Comparison of ENCODE assay signal across 8 mouse cellular contexts in genomic region chr10:13968234-13968555, GRCm38 (mm10). TPM values are rescaled to one million over a fixed set of nuclear protein-coding genes. Genes with fewer than 3 reads are reported as not detected.
DNase-seq lines count a peak whose midpoint lies in the region; ATAC-seq and TF ChIP-seq lines count a peak whose summit lies in the region.

No protein-coding gene starts in this region.

- peak overlapping the region; percentile 99 for H3K27ac ChIP-seq in gastrocnemius, adult 2 months
- H3K27ac ChIP-seq in forebrain, embryonic 14.5 days (ENCODE audit: low read depth, low read length) = peak overlapping the region; percentile 97
- no peak overlapping the region for H3K27ac ChIP-seq in liver, embryonic 15.5 days (replicated peaks)

- ATAC-seq in forebrain, embryonic 14.5 days = no peak
- ATAC-seq in liver, embryonic 15.5 days (ENCODE audit: insufficient read depth) = no peak

- no peaks in the 10 kb centered on the region for H3K36me3 ChIP-seq in forebrain, embryonic 14.5 days (ENCODE audit: control insufficient read depth, insufficient read depth, low read length)
- H3K36me3 ChIP-seq in liver, embryonic 15.5 days (replicated peaks) = no peaks in the 10 kb centered on the region

- H3K27me3 ChIP-seq in forebrain, embryonic 14.5 days (replicated peaks; ENCODE audit: control insufficient read depth, insufficient read depth, low read length) = no peaks in the 10 kb centered on the region; the same call in 1 of the 2 replicates
- H3K27me3 ChIP-seq in liver, embryonic 15.5 days = peaks cover 68% of the 10 kb centered on the region

- no peaks in the 10 kb centered on the region for H3K9me3 ChIP-seq in forebrain, embryonic 14.5 days (replicated peaks; ENCODE audit: control insufficient read depth, low read length)
- H3K9me3 ChIP-seq in liver, embryonic 15.5 days (replicated peaks) = no peaks in the 10 kb centered on the region

- no peaks in the 10 kb centered on the region for H3K4me1 ChIP-seq in forebrain, embryonic 14.5 days (ENCODE audit: control insufficient read depth, insufficient read depth, low read length)
- peaks cover 4% of the 10 kb centered on the region; the same call in 1 of the 2 replicates for H3K4me1 ChIP-seq in liver, embryonic 15.5 days (replicated peaks)

- H3K4me2 ChIP-seq in forebrain, embryonic 14.5 days (ENCODE audit: low read length) = peak overlapping the region; percentile 99
- H3K4me2 ChIP-seq in liver, embryonic 15.5 days = peak overlapping the region; percentile 77

- DNase-seq in gastrocnemius, adult 2 months = no peak
- no peak for DNase-seq in gastrocnemius, postnatal 4 days (ENCODE audit: low spot score in 2 of 2)
- DNase-seq in 3T3-L1 (ENCODE audit: low read depth, low spot score) = peak; percentile 38
- DNase-seq in forebrain, embryonic 14.5 days (ENCODE audit: low spot score) = no peak
- no peak for DNase-seq in cerebellum, postnatal 10 days
- DNase-seq in frontal cortex, adult 2 months (ENCODE audit: extremely low spot score in 1 of 2, low spot score in 1 of 2) = no peak
- no peak for DNase-seq in thymus, adult 18-20 months

- WGBS in forebrain, embryonic 14.5 days = 11% methylated on average over 5 of the region's 5 CpGs
- WGBS in liver, embryonic 15.5 days (ENCODE audit: insufficient replicate concordance) = 10% methylated on average over 5 of the region's 5 CpGs

- intact Hi-C loops in gastrocnemius, adult 2 months (cut with DNase I) = loop anchor here (2.0 to 5.0 kb wide), 4 partner anchors 43 to 229 kb away; partner anchors contain the start of gene Aig1

- peak overlapping the region; percentile 95 for H3K4me3 ChIP-seq in gastrocnemius, adult 2 months
- peak overlapping the region; percentile 77 for H3K4me3 ChIP-seq in forebrain, embryonic 14.5 days (ENCODE audit: low read depth, low read length)
- peak overlapping the region; percentile 62 for H3K4me3 ChIP-seq in liver, embryonic 15.5 days (replicated peaks)

- TF ChIP-seq CTCF in gastrocnemius, adult 2 months (IDR thresholded peaks at IDR 0.05) = no peak

- peak overlapping the region; percentile 91 for H3K9ac ChIP-seq in forebrain, embryonic 14.5 days (ENCODE audit: low read length)
- H3K9ac ChIP-seq in liver, embryonic 15.5 days = no peak overlapping the region

RNA-seq across cellular contexts. Expression of gene Hivep2, which starts 2.3 kb away (rescaled TPM):
- 10 to 100 TPM; 40.5 to 42.0 TPM for total RNA-seq in gastrocnemius, adult 2 months (2021)
- total RNA-seq in gastrocnemius, postnatal 4 days (2021) = 10 to 100 TPM; 58.4 to 64.3 TPM
- 21.1 and 36.8 TPM in 2 replicates for polyA plus RNA-seq in forebrain, embryonic 14.5 days (2014; fragmentation: Nextera tagmentation; extraction: Ambion mirVana)
- polyA plus RNA-seq in liver, embryonic 15.5 days (2015; fragmentation: Nextera tagmentation; extraction: Ambion mirVana) = 0.32 and 0.53 TPM in 2 replicates
- 96.0 and 102 TPM in 2 replicates for polyA plus RNA-seq in frontal cortex, adult 2 months (2012; rRNA removed)

Comparison
In these comparisons a context has a peak if more than half of its experiments do, and no peak if none do; other contexts are left out.
1. RNA of gene Hivep2, which starts 2.3 kb away (polyA plus RNA-seq): 96.0 to 102 TPM in frontal cortex, adult 2 months and 21.1 to 36.8 TPM in forebrain, embryonic 14.5 days; 0.32 to 0.53 TPM in liver, embryonic 15.5 days; every median in the first group is over 10 times any median in the second.
2. Peak in every context shown above with its lines, with median percentiles within 50 percentile points of each other: H3K4me3 ChIP-seq.